In the genomic region with DNA sequence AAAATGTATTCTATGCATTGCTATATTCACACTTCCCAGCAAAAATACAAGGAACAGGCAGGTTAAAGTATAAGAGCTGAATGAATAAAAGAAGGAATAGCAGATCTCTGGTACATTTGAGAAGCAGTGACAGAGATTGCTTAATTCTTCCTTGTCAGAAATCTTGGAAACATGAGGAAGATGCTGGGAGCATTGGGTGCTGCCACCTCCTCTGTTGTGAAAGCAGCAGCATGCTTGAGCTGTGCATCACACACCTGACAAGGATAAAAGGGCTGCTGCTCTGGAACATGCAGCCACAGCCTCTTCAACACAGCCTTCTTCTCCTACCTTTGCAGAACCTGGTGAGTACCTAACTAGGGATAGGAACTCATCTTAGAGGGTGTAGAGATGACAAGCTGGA, we compare ENCODE assay signal across 27 mouse cellular contexts. TPM values are rescaled to one million over a fixed set of nuclear protein-coding genes. Genes with fewer than 3 reads are reported as not detected.
A peak's percentile ranks its signal among the peaks of the same experiment; 100 is the strongest.
DNase-seq lines count a peak whose midpoint lies in the region; ATAC-seq and TF ChIP-seq lines count a peak whose summit lies in the region.
"Had no signal": no experiment of that assay in that cellular context is flagged by ENCODE, and none has a peak within 500 bp of the region (broad histone marks: within the 10 kb centered on the region; RNA-seq: fewer than 3 reads in every experiment).

A gene (plus strand): TSS at position 301 of the 400 bp plus-strand sequence.

- no peak for TF ChIP-seq CTCF in stomach, postnatal 0 days (IDR thresholded peaks at IDR 0.05; ENCODE audit: low read depth)

- H3K36me3 ChIP-seq in limb, embryonic 15.5 days: no peaks in the 10 kb centered on the region
- no peaks in the 10 kb centered on the region for H3K36me3 ChIP-seq in limb, embryonic 10.5 days
- H3K36me3 ChIP-seq in embryonic facial prominence, embryonic 15.5 days: no peaks in the 10 kb centered on the region
- no peaks in the 10 kb centered on the region for H3K36me3 ChIP-seq in stomach, postnatal 0 days (ENCODE audit: control insufficient read depth, insufficient read depth, low read length)
- H3K36me3 ChIP-seq in hindbrain, embryonic 14.5 days (replicated peaks; ENCODE audit: control insufficient read depth, insufficient read depth): no peaks in the 10 kb centered on the region
- H3K36me3 ChIP-seq: embryonic facial prominence, embryonic 13.5 days; forebrain, embryonic 10.5 days; forebrain, embryonic 12.5 days had no signal

- ATAC-seq in limb, embryonic 15.5 days (ENCODE audit: insufficient number of reproducible peaks, low FRiP score, low TSS enrichment, low read depth): no peak
- ATAC-seq in embryonic facial prominence, embryonic 15.5 days (ENCODE audit: insufficient number of reproducible peaks, low FRiP score, low TSS enrichment, low read depth): no peak
- ATAC-seq in stomach, postnatal 0 days (ENCODE audit: low FRiP score, low TSS enrichment): no peak
- ATAC-seq in hindbrain, embryonic 14.5 days (ENCODE audit: low FRiP score): no peak
- ATAC-seq: forebrain, embryonic 14.5 days; forebrain, embryonic 16.5 days had no signal

- no peaks in the 10 kb centered on the region for H3K27me3 ChIP-seq in limb, embryonic 15.5 days
- H3K27me3 ChIP-seq in limb, embryonic 10.5 days (ENCODE audit: low read depth, poor library complexity, severe bottlenecking): no peaks in the 10 kb centered on the region
- no peaks in the 10 kb centered on the region for H3K27me3 ChIP-seq in embryonic facial prominence, embryonic 15.5 days
- no peaks in the 10 kb centered on the region for H3K27me3 ChIP-seq in stomach, postnatal 0 days (ENCODE audit: control insufficient read depth, insufficient read depth, low read length)
- H3K27me3 ChIP-seq in hindbrain, embryonic 14.5 days (ENCODE audit: control insufficient read depth, insufficient read depth, low read length): no peaks in the 10 kb centered on the region
- H3K27me3 ChIP-seq: embryonic facial prominence, embryonic 13.5 days; forebrain, embryonic 12.5 days had no signal

- no peak within 1 kb of the TSS for H3K9ac ChIP-seq in limb, embryonic 15.5 days
- no peak within 1 kb of the TSS for H3K9ac ChIP-seq in embryonic facial prominence, embryonic 15.5 days
- no peak within 1 kb of the TSS for H3K9ac ChIP-seq in stomach, postnatal 0 days (ENCODE audit: low read length)
- H3K9ac ChIP-seq in hindbrain, embryonic 14.5 days: no peak within 1 kb of the TSS
- H3K9ac ChIP-seq: embryonic facial prominence, embryonic 13.5 days; forebrain, embryonic 12.5 days had no signal

- no peaks in the 10 kb centered on the region for H3K4me1 ChIP-seq in limb, embryonic 15.5 days
- no peaks in the 10 kb centered on the region for H3K4me1 ChIP-seq in limb, embryonic 10.5 days
- H3K4me1 ChIP-seq in embryonic facial prominence, embryonic 15.5 days: no peaks in the 10 kb centered on the region
- no peaks in the 10 kb centered on the region for H3K4me1 ChIP-seq in stomach, postnatal 0 days (replicated peaks; ENCODE audit: control insufficient read depth, insufficient read depth)
- H3K4me1 ChIP-seq in hindbrain, embryonic 14.5 days (replicated peaks; ENCODE audit: control insufficient read depth, insufficient read depth, low read length): no peaks in the 10 kb centered on the region
- H3K4me1 ChIP-seq: embryonic facial prominence, embryonic 13.5 days; forebrain, embryonic 10.5 days; forebrain, embryonic 12.5 days had no signal

- H3K9me3 ChIP-seq in limb, embryonic 15.5 days: no peaks in the 10 kb centered on the region
- no peaks in the 10 kb centered on the region for H3K9me3 ChIP-seq in limb, embryonic 10.5 days (replicated peaks)
- no peaks in the 10 kb centered on the region for H3K9me3 ChIP-seq in embryonic facial prominence, embryonic 15.5 days (replicated peaks)
- no peaks in the 10 kb centered on the region for H3K9me3 ChIP-seq in stomach, postnatal 0 days (ENCODE audit: control insufficient read depth, low read length)
- no peaks in the 10 kb centered on the region for H3K9me3 ChIP-seq in hindbrain, embryonic 14.5 days (ENCODE audit: control insufficient read depth, low read length)
- H3K9me3 ChIP-seq: embryonic facial prominence, embryonic 13.5 days; forebrain, embryonic 10.5 days; forebrain, embryonic 12.5 days had no signal

- intact Hi-C loops in gastrocnemius, postnatal 14 days (cut with DNase I; ENCODE audit: low total_unique reads): no loop called here

- no peak for DNase-seq in limb, embryonic 10.5 days (ENCODE audit: low spot score)
- peak; percentile 15 for DNase-seq in brain, adult 2 months (ENCODE audit: low read depth, low spot score)
- DNase-seq in stomach, postnatal 0 days (ENCODE audit: low spot score): no peak
- DNase-seq in gastrocnemius, postnatal 14 days: no peak
- no peak for DNase-seq in hindbrain, embryonic 14.5 days (ENCODE audit: low spot score)
- DNase-seq: adrenal gland, adult 2 months; adrenal gland, postnatal 10 days; adrenal gland, postnatal 25 days; cerebellum, adult 11-12 months; cerebellum, adult 2 months; cerebellum, adult 9-10 months; cerebellum, postnatal 10 days; cerebellum, postnatal 25 days had no signal

- no peak within 1 kb of the TSS for H3K4me2 ChIP-seq in limb, embryonic 15.5 days
- no peak within 1 kb of the TSS for H3K4me2 ChIP-seq in embryonic facial prominence, embryonic 15.5 days (replicated peaks)
- H3K4me2 ChIP-seq in stomach, postnatal 0 days (replicated peaks; ENCODE audit: low read depth): no peak within 1 kb of the TSS
- no peak within 1 kb of the TSS for H3K4me2 ChIP-seq in hindbrain, embryonic 14.5 days (replicated peaks)
- H3K4me2 ChIP-seq: embryonic facial prominence, embryonic 13.5 days; forebrain, embryonic 12.5 days had no signal

- no peak for TF ChIP-seq EP300 in stomach, postnatal 0 days (optimal IDR thresholded peaks at IDR 0.05)

- no peak within 1 kb of the TSS for H3K27ac ChIP-seq in limb, embryonic 15.5 days
- H3K27ac ChIP-seq in limb, embryonic 10.5 days: no peak within 1 kb of the TSS
- H3K27ac ChIP-seq in embryonic facial prominence, embryonic 15.5 days (replicated peaks): no peak within 1 kb of the TSS
- no peak within 1 kb of the TSS for H3K27ac ChIP-seq in stomach, postnatal 0 days (replicated peaks)
- no peak within 1 kb of the TSS for H3K27ac ChIP-seq in hindbrain, embryonic 14.5 days
- H3K27ac ChIP-seq: embryonic facial prominence, embryonic 13.5 days; forebrain, embryonic 10.5 days; forebrain, embryonic 12.5 days had no signal

- H3K4me3 ChIP-seq in limb, embryonic 15.5 days: no peak within 1 kb of the TSS
- H3K4me3 ChIP-seq in limb, embryonic 10.5 days: no peak within 1 kb of the TSS
- no peak within 1 kb of the TSS for H3K4me3 ChIP-seq in embryonic facial prominence, embryonic 15.5 days (replicated peaks)
- H3K4me3 ChIP-seq in stomach, postnatal 0 days (ENCODE audit: low read depth, low read length): no peak within 1 kb of the TSS
- no peak within 1 kb of the TSS for H3K4me3 ChIP-seq in hindbrain, embryonic 14.5 days (replicated peaks; ENCODE audit: low read length)
- H3K4me3 ChIP-seq: embryonic facial prominence, embryonic 13.5 days; erythroblast, embryonic 14.5 days; forebrain, embryonic 10.5 days; forebrain, embryonic 12.5 days had no signal

RNA-seq across cellular contexts. Expression of the gene that starts here (rescaled TPM):
- polyA plus RNA-seq in limb, embryonic 15.5 days (2015; fragmentation: Nextera tagmentation; extraction: Ambion mirVana): 58.4 and 77.7 TPM in 2 replicates
- polyA plus RNA-seq in limb, embryonic 10.5 days (2016; fragmentation: Nextera tagmentation; extraction: Ambion mirVana): not detected in 2 replicates
- polyA plus RNA-seq in embryonic facial prominence, embryonic 15.5 days (2015; fragmentation: Nextera tagmentation; extraction: Ambion mirVana): 81.7 and 147 TPM in 2 replicates
- polyA plus RNA-seq in stomach, postnatal 0 days (2015; fragmentation: Nextera tagmentation; extraction: Ambion mirVana): 3,312 and 3,341 TPM in 2 replicates
- total RNA-seq in gastrocnemius, postnatal 14 days (2021): not detected
- not detected in 2 replicates for polyA plus RNA-seq in hindbrain, embryonic 14.5 days (2014; fragmentation: Nextera tagmentation; extraction: Ambion mirVana)
- total RNA-seq: adrenal gland, adult 2 months; adrenal gland, postnatal 10 days; adrenal gland, postnatal 25 days; adrenal gland, postnatal 4 days; ES-E14; MEL had no signal
- polyA plus RNA-seq: adrenal gland, adult 2 months; C2C12; cerebellum, adult 2 months; cortical plate, adult 2 months; embryonic facial prominence, embryonic 11.5 days; embryonic facial prominence, embryonic 13.5 days; erythroblast, embryonic 14.5 days; forebrain, embryonic 10.5 days; forebrain, embryonic 12.5 days; forebrain, embryonic 14.5 days; forebrain, embryonic 16.5 days had no signal

Comparison
In these comparisons a context has a peak if more than half of its experiments do, and no peak if none do; other contexts are left out.
1. RNA of the gene that starts here (polyA plus RNA-seq): 3,312 to 3,341 TPM in stomach, postnatal 0 days, 81.7 to 147 TPM in embryonic facial prominence, embryonic 15.5 days and 58.4 to 77.7 TPM in limb, embryonic 15.5 days; not detected in limb, embryonic 10.5 days and not detected in hindbrain, embryonic 14.5 days; every median in the first group is over 10 times any median in the second.
2. RNA of the gene that starts here (polyA plus RNA-seq): 3,312 to 3,341 TPM in stomach, postnatal 0 days; 81.7 to 147 TPM in embryonic facial prominence, embryonic 15.5 days and 58.4 to 77.7 TPM in limb, embryonic 15.5 days; every median in the first group is over 10 times any median in the second.